Mouse (Mus musculus) heart, embryonic 13.5 days (tissue): ENCODE data around the gene Pgf. TPM values are rescaled to one million over a fixed set of nuclear protein-coding genes. Genes with fewer than 3 reads are reported as not detected.
A peak's percentile ranks its signal among the peaks of the same experiment; 100 is the strongest.

Experiments
- ATAC-seq: fragments of 200-750 bp; cut with Nextera tagmentation; 2 replicates; pipeline ENCODE4 v1.8.0; 2017; ENCODE audit warnings: moderate TSS enrichment; ENCODE audit not compliant: insufficient number of reproducible peaks, low FRiP score, low TSS enrichment; ENCODE audit errors: extremely low read depth
- H3K27ac ChIP-seq: fragments of 300-500 bp; sonication (generic); replicated peaks from 2 replicates; pipeline ENCODE4 v1.5.1; 2015; ENCODE audit warnings: moderate library complexity, mild to moderate bottlenecking, inconsistent platforms
- H3K27me3 ChIP-seq: fragments of 300-500 bp; sonication (generic); replicated peaks from 2 replicates; pipeline ENCODE4 v1.6.1; 2015; ENCODE audit warnings: mild to moderate bottlenecking, inconsistent platforms
- H3K36me3 ChIP-seq: fragments of 300-500 bp; sonication (generic); 2 replicates; pipeline ENCODE4 v1.6.1; 2015; ENCODE audit warnings: mild to moderate bottlenecking, inconsistent platforms
- H3K4me1 ChIP-seq: fragments of 300-500 bp; sonication (generic); 2 replicates; pipeline ENCODE4 v1.6.1; 2015; ENCODE audit warnings: inconsistent platforms
- H3K4me2 ChIP-seq: fragments of 300-500 bp; sonication (generic); 2 replicates; pipeline ENCODE4 v1.6.1; 2015; ENCODE audit warnings: inconsistent platforms, mild to moderate bottlenecking, moderate library complexity
- H3K4me3 ChIP-seq: fragments of 300-500 bp; sonication (generic); 2 replicates; pipeline ENCODE4 v1.5.1; 2015; ENCODE audit warnings: moderate library complexity, mild to moderate bottlenecking, inconsistent platforms
- H3K9ac ChIP-seq: fragments of 300-500 bp; sonication (generic); 2 replicates; pipeline ENCODE4 v1.6.1; 2015; ENCODE audit warnings: inconsistent platforms, mild to moderate bottlenecking, moderate library complexity
- H3K9me3 ChIP-seq: fragments of 300-500 bp; sonication (generic); 2 replicates; pipeline ENCODE4 v1.6.1; 2016; ENCODE audit warnings: inconsistent platforms
- WGBS: fragments of 180-500 bp; shearing (Covaris S2); methylation state at CpG from one replicate; pipeline ENCODE4 v1.1.7; 2015; ENCODE audit warnings: mixed read lengths; 5-methylcytosine and 5-hydroxymethylcytosine counted together
- polyA plus RNA-seq: library from polyadenylated mRNA; unstranded; fragments of >200 nt; fragmentation: Nextera tagmentation; extraction: Ambion mirVana; gene quantifications from 2 replicates; pipeline ENCODE4 v1.2.1, GENCODE M21; 2015

Pgf gene
- polyA plus RNA-seq, 1 experiment from 2014 or later: 9.1 TPM

DNA sequence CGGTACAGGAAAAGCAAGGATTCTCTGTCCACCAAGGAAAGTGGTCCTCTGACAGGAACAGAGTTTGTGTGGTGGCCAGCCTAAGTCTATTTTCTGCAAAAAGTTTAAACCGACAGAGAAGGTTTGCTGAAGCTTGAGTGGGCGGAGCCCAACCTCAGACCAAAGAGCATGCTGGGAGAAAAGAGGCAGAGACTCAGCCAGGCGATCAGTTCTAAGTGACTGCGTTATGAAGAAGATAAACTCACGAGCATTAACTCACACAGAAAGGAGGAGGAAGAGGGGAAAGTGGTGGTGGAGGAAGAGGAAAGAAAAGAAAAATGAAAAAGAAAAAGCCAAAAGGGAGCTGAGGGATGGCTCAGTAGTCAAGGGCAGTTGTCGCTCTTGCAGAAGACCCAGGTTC is 12.7 kb upstream of the Pgf start:
- Histone ChIP-seq H3K4me3 (no peak overlapping the region), H3K9me3 (0 out of 2 replicates have a peak, but pooled peaks cover 4% of the 10 kb centered on the region), H3K4me2 (no peak overlapping the region), H3K4me1 (peaks cover 41% of the 10 kb centered on the region), H3K27ac (no peak overlapping the region), H3K36me3 (no peaks in the 10 kb centered on the region), H3K9ac (no peak overlapping the region), H3K27me3 (peaks cover 10% of the 10 kb centered on the region)
- no peak for ATAC-seq
- WGBS: 71% methylated on average over 7 of the region's 7 CpGs

DNA sequence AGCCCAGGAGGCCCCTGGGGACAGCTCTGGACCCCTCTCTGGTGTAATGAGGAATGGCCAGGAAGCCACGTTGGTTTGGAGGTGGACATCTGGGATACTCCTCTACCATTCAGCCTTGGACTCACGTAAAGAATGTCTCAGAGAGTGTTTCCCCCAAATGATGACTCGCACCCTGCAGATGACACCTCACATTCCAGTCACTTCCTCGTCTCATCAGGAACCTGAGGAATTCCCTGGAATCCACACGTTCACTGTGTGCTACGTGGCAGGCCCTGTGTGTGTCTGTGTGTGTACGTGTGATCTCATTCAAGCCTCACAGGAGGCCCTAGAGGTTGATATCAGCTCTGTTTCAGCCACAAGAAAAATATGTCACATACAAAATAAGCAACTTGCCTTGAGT is 8.8 kb upstream of the Pgf start:
- WGBS: 40% methylated on average over 7 of the region's 7 CpGs
- Histone ChIP-seq H3K27me3 (peaks cover 15% of the 10 kb centered on the region), H3K27ac (peak overlapping the region; percentile 68), H3K9ac (no peak overlapping the region), H3K36me3 (no peaks in the 10 kb centered on the region), H3K4me3 (no peak overlapping the region), H3K9me3 (0 out of 2 replicates have a peak, but pooled peaks cover 4% of the 10 kb centered on the region), H3K4me2 (no peak overlapping the region), H3K4me1 (peaks cover 28% of the 10 kb centered on the region)
- ATAC-seq: no peak

DNA sequence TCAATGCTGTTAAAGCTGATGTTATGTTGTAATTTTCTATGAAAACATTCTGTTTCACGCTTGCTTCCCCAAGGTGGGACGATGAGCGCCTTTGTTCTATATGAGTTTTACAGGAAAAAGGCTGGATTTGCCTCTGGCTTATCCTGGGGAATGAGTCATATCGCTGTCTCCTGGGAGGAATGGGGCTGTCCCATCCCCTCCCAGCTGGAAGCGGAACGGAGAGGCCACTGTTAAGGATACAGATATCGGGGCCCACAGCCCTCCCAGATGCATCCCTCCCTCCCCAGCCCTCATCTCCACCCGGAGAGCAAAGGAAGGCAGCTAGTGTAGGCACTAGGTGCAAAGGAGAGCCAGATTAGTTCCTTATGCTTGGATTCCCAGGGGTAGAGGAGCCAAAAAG is 8.2 kb upstream of the Pgf start:
- no peak; the same call in 1 of the 2 replicates for ATAC-seq
- Histone ChIP-seq H3K4me2 (no peak overlapping the region), H3K4me3 (no peak overlapping the region), H3K27me3 (peaks cover 21% of the 10 kb centered on the region), H3K27ac (peak overlapping the region; percentile 68), H3K9ac (no peak overlapping the region), H3K36me3 (no peaks in the 10 kb centered on the region), H3K4me1 (peaks cover 31% of the 10 kb centered on the region), H3K9me3 (0 out of 2 replicates have a peak, but pooled peaks cover 4% of the 10 kb centered on the region)
- WGBS: 28% methylated on average over 8 of the region's 8 CpGs

DNA sequence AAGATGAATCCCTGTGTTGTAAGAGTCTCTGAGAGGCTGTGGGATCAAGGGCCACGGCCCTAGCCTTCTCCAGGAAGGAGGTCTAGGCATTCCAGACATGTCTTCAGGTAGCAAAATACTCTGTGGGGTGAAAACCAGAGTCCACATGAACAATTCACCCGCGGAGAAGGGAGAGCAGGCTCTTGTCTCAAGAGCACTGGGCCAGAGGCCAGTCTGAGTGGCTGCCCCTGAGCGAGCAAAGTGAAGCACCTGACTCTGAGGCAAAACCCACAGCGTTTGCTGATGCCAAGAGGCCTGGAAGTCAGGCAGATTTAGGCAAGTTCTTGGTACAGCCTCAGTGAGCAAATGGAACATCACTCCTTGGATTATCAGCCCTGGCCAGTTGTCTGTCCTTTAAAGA is 6.5 kb upstream of the Pgf start:
- H3K9me3 ChIP-seq: no peaks in the 10 kb centered on the region
- ATAC-seq: no peak

DNA sequence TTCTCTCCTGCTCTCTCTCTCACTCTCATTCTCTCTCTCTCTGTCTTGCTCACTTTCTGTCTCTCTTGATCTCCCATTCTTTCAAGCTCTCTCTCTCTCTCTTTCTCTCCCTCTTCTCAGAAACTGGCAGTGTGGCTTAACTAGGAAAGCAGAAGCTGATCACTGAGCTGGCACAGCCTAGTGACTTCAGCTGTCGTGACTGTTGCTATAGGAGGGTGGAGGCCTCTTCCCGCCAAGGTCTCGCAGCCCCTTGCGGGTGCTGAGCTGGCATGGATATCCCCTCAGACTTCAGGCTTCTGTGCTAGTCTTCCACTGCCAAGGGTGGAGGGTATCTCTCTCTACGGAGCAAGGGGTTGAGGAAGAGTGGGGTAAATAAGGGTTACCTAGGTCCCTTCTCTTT is 5.3 kb upstream of the Pgf start:
- no peak for ATAC-seq
- 70% methylated on average over 5 of the region's 5 CpGs for WGBS
- H3K27me3 ChIP-seq: peaks cover 49% of the 10 kb centered on the region

More for the DNA sequence above, 6.5 kb upstream of the Pgf start:
- 52% methylated on average over 5 of the region's 5 CpGs for WGBS
- Histone ChIP-seq H3K27me3 (peaks cover 37% of the 10 kb centered on the region), H3K9ac (no peak overlapping the region), H3K4me1 (peaks cover 31% of the 10 kb centered on the region), H3K4me3 (no peak overlapping the region), H3K27ac (no peak overlapping the region), H3K4me2 (no peak overlapping the region), H3K36me3 (no peaks in the 10 kb centered on the region)

DNA sequence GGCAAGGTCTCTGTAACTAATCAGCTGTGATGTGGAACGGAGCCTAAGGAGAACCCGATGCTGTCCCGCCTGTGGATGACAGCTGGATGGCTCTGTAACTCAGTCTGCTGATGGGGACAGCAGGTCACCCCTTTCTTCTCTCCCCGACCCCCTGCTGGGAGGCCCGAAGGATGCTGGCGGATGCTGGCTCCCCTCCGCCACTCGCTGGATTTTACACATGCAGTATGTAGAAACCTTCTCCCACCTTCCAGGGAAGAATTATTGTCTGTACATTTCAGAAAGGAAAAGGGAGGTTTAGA is 4.7 kb upstream of the Pgf start:
- WGBS: 25% methylated on average over 8 of the region's 8 CpGs
- Histone ChIP-seq H3K36me3 (no peaks in the 10 kb centered on the region), H3K27ac (no peak overlapping the region), H3K4me2 (peak overlapping the region; percentile 40; the same call in 1 of the 2 replicates), H3K9me3 (no peaks in the 10 kb centered on the region), H3K27me3 (peaks cover 53% of the 10 kb centered on the region), H3K9ac (peak overlapping the region; percentile 50), H3K4me3 (no peak overlapping the region; the same call in 1 of the 2 replicates), H3K4me1 (peaks cover 36% of the 10 kb centered on the region)
- ATAC-seq: no peak

More for the DNA sequence above, 5.3 kb upstream of the Pgf start:
- Histone ChIP-seq H3K27ac (no peak overlapping the region), H3K36me3 (no peaks in the 10 kb centered on the region), H3K9me3 (no peaks in the 10 kb centered on the region), H3K4me3 (no peak overlapping the region), H3K4me2 (no peak overlapping the region), H3K4me1 (peaks cover 31% of the 10 kb centered on the region), H3K9ac (no peak overlapping the region)

DNA sequence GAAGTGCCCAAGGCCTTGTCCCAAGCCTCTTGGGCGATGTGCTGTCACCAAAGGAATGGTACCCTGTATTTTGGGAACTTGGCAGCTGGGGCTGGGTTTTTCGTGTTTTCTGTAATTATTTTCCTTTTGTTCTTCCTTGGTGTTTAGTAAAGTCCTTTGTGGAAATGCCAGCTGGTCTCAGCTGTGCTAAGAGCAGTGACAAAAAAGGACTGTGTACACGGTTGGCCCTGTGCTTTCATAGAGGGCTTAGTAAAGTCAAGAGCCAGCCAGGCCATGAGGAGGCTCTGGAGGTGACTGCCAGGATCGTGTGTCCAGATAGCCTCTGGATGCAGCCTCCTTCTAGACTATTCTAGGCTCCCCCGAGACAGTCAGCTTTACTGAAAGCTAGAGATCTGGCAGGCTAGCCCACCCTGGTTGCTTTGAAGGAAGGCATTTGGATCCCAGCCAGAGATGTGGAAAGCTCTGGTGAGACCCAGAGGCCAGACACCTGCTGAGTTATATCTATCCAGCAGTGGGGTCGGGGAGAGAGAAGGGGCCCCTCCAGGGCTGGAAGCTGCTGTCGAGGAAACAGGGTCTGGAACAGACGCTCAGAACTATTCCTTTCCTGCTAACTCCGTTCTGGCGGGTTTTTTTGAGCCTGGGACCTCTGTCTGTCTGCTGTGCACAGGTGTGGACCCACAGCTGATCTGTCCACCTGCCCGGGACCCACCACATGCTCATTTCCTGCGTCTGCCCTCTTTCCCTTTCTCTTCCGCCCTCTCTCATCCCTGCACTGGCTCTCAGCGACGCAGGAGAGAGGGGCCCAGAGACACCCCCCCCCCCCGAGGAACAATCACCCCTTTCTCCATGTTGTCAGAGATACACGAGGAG is 4.1 kb upstream of the Pgf start:
- Histone ChIP-seq H3K9me3 (no peaks in the 10 kb centered on the region), H3K4me3 (no peak overlapping the region; the same call in 1 of the 2 replicates), H3K4me2 (peak overlapping the region; percentile 40), H3K9ac (peak overlapping the region; percentile 50), H3K36me3 (no peaks in the 10 kb centered on the region), H3K4me1 (peaks cover 41% of the 10 kb centered on the region), H3K27me3 (peaks cover 53% of the 10 kb centered on the region), H3K27ac (no peak overlapping the region)
- no peak for ATAC-seq
- WGBS: 22% methylated on average over 17 of the region's 17 CpGs

DNA sequence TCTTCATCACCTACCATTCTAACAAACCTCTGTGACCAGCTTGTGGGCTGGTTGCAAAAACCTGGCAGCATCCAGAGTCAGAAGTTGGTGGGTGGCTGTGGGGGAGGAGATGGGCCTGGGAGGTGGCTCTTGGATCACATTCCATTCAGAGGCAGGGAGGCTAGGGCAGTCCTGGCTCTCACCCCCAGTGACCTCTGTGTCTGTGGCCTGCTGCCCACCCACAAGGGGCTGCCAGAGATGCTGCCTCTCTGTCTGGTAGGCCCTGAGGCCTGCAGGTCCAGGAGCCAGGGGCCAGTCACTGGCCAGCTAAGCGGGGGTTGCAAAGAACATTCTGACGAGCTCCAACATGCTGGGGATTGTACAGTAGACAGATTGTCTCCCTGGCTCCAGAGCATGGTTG is 704 bp upstream of the Pgf start:
- Histone ChIP-seq H3K27ac (no peak overlapping the region), H3K4me1 (peaks cover 57% of the 10 kb centered on the region), H3K9me3 (no peaks in the 10 kb centered on the region), H3K4me3 (no peak overlapping the region), H3K27me3 (peaks cover 53% of the 10 kb centered on the region), H3K9ac (no peak overlapping the region), H3K4me2 (no peak overlapping the region), H3K36me3 (no peaks in the 10 kb centered on the region)
- WGBS: 80% methylated on average over 2 of the region's 2 CpGs
- no peak for ATAC-seq

DNA sequence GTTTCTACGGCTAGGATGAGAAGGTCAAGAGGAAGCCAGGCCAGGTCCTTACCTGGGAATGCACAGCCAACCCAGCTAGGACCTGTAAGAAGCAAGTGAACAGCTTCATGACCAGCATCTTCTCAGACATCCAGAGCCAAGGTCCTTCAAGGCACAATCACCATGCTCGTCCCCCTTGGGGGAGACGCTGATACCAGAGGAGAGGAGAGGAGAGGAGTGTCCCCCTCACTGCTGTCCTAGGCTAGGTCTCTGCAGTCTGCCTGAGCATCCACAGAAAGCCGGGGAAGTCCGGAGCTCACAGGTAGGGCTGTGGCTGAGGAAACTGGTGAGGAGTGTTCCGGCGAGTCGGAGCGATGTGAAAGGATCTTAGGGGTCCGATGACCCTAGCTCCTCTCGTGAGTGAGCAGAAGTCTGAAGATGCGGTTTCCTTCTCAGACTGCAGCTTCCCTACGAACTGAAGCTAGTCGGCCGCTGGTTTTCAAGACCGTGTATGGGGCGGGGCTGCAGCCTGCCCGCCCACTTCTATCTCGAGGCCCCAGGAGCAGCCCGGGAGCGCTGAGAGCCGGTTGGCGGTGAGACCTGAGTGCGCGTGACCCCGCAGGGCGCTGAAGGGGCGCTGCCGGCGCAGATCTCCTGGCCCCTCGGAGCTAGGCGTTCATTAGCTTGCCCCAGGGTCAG is 605 bp downstream of the Pgf start:
- no peak for ATAC-seq
- peak overlapping the region; percentile 77 for H3K9ac ChIP-seq
- H3K27me3 ChIP-seq: peaks cover 43% of the 10 kb centered on the region
- WGBS: 3% methylated on average over 31 of the region's 32 CpGs
- H3K36me3 ChIP-seq: no peaks in the 10 kb centered on the region
- H3K9me3 ChIP-seq: no peaks in the 10 kb centered on the region
- peak overlapping the region; percentile 77 for H3K4me2 ChIP-seq
- H3K4me3 ChIP-seq: peak overlapping the region; percentile 54
- H3K4me1 ChIP-seq: peaks cover 60% of the 10 kb centered on the region
- H3K27ac ChIP-seq: peak overlapping the region; percentile 51; the same call in 1 of the 2 replicates

DNA sequence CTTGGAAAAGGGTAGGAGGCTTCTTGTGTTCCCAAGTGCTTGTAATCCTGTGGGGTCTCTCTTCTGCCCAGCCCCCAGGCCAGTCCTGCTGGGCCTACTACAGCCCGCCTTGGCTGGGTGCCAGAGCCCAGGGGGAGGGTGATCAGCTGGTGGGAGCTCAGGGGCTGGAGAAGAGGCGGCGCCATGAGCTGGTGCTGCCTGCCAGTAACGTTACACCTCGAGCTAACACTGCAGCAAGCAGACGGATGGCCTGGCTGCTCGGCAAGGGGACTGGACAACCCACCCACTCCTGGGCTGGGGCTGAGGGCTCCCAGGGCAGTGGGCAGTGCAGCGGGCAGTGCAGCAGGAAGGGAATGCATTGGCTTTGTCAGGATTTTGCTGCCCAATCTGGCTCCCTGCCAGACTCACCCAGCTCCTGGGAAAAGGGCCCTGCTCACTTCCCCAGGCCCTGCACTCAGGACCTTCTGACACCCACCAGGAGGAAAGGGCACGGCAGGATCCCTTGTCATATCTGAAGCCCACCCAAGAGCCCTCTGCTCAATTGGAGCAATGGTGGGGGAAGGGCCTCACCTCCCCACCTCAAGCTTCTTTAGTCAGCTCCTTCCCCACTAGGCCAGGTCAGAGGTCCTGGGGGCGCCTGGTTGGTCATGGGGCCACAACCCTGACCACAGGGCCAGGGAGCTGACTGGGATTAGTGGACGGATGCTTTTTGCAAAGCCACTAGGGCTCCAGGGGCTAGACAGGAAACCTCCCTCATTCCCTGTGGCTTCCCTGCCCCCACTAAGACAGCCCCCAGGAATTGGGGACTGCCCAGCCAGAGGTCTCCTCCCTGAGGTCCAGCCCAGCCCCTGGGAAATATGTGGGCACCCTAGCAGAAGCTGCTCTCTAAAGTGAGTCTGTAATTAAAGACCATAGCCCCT is 1.4 kb downstream of the Pgf start:
- H3K9me3 ChIP-seq: no peaks in the 10 kb centered on the region
- peak overlapping the region; percentile 77 for H3K9ac ChIP-seq
- H3K4me3 ChIP-seq: peak overlapping the region; percentile 54
- H3K27ac ChIP-seq: peak overlapping the region; percentile 66
- WGBS: 14% methylated on average over 11 of the region's 11 CpGs
- peak overlapping the region; percentile 77 for H3K4me2 ChIP-seq
- peak; percentile 51 for ATAC-seq
- H3K4me1 ChIP-seq: peaks cover 52% of the 10 kb centered on the region
- peaks cover 39% of the 10 kb centered on the region for H3K27me3 ChIP-seq
- no peaks in the 10 kb centered on the region for H3K36me3 ChIP-seq
